ENCODE assay signal across 1 mouse cellular context in genomic region chr7:141770988-141771387, GRCm38 (mm10).
TF ChIP-seq lines count a peak whose summit lies in the region.

No protein-coding gene starts in this region.

TF ChIP-seq in MEL, 35 proteins besides CTCF, POLR2A, EP300 and RAD21 (continued from another document):
- no peak for TF ChIP-seq KAT2A (conservative IDR thresholded peaks at IDR 0.05; ENCODE audit: low read depth, low read length)
- peak; percentile 38; the same call in 1 of the 2 replicates for TF ChIP-seq HCFC1 (IDR thresholded peaks at IDR 0.05; ENCODE audit: low read depth, low read length)
- no peak for TF ChIP-seq UBTF (IDR thresholded peaks at IDR 0.05; ENCODE audit: borderline replicate concordance, insufficient read depth, low read depth, low read length)
- TF ChIP-seq GABPA (IDR thresholded peaks at IDR 0.05; ENCODE audit: low read depth, low read length), result no peak
- TF ChIP-seq SMC3 (IDR thresholded peaks at IDR 0.05; ENCODE audit: low read depth, low read length), result no peak
- no peak for TF ChIP-seq POLR2AphosphoS5 (IDR thresholded peaks at IDR 0.05; ENCODE audit: borderline replicate concordance, low read depth, low read length)
- TF ChIP-seq SIN3A (IDR thresholded peaks at IDR 0.05; ENCODE audit: low read length), result peak; percentile 88
- TF ChIP-seq TAL1 (IDR thresholded peaks at IDR 0.05; ENCODE audit: low read length), result peak; percentile 99
- TF ChIP-seq JUND (IDR thresholded peaks at IDR 0.05; ENCODE audit: low read depth, low read length), result no peak
- TF ChIP-seq USF1 (IDR thresholded peaks at IDR 0.05; ENCODE audit: low read depth, low read length), result no peak
- peak; percentile 100 for TF ChIP-seq TCF12 (IDR thresholded peaks at IDR 0.05; ENCODE audit: low read depth, low read length)
- TF ChIP-seq BHLHE40 (IDR thresholded peaks at IDR 0.05; ENCODE audit: borderline replicate concordance, low read depth, low read length), result peak; percentile 90; the same call in 1 of the 2 replicates
- TF ChIP-seq ZMIZ1 (IDR thresholded peaks at IDR 0.05; ENCODE audit: low read depth, low read length), result peak; percentile 89
- no peak for TF ChIP-seq ZKSCAN1 (IDR thresholded peaks at IDR 0.05; ENCODE audit: low read depth, low read length)
- TF ChIP-seq CHD1 (IDR thresholded peaks at IDR 0.05; ENCODE audit: low read depth, low read length), result no peak
- no peak for TF ChIP-seq NELFE (IDR thresholded peaks at IDR 0.05; ENCODE audit: low read depth, low read length)
- no peak for TF ChIP-seq TBP (IDR thresholded peaks at IDR 0.05; ENCODE audit: low read depth, low read length)
- peak; percentile 81 for TF ChIP-seq MAZ (IDR thresholded peaks at IDR 0.05; ENCODE audit: low read depth, low read length)
